In the genomic region with DNA sequence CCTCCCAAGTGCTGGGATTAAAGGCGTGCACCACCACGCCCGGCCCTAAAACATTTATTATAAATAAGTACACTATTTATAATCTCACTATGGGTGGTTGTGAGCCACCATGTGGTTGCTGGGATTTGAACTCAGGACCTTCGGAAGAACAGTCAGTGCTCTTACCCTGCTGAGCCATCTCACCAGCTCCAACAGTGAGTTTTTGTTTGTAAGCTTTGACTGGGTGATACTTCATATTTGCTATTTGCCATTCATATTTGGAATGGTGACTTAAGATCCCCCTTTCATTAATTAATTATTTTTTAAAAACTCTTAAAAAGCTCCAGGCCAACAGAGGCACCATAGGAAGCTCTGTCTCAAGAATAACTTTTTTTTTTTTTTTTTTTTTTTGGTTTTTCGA, we compare ENCODE assay signal across 35 mouse cellular contexts.
"Had no signal": no experiment of that assay in that cellular context is flagged by ENCODE, and none has a peak within 500 bp of the region (broad histone marks: within the 10 kb centered on the region; RNA-seq: fewer than 3 reads in every experiment).

No protein-coding gene starts in this region.

- H3K4me1 ChIP-seq: hindbrain, embryonic 12.5 days; hindbrain, embryonic 13.5 days; hindbrain, embryonic 15.5 days; kidney, embryonic 15.5 days had no signal

- DNase-seq: heart, postnatal 10 days; heart, postnatal 14 days; heart, postnatal 36 days; heart, postnatal 4 days; kidney, adult 11 months; kidney, adult 18-20 months; kidney, adult 2 months; kidney, adult 8-10 months; kidney, adult 9 months; kidney, postnatal 10 days; kidney, postnatal 14 days; kidney, postnatal 25 days; kidney, postnatal 36 days; kidney, postnatal 4 days; layer of hippocampus, adult 9-11 months; layer of hippocampus, postnatal 36 days had no signal

- H3K4me2 ChIP-seq: heart, embryonic 11.5 days; heart, embryonic 12.5 days; heart, embryonic 13.5 days; heart, embryonic 15.5 days; hindbrain, embryonic 12.5 days; hindbrain, embryonic 13.5 days; hindbrain, embryonic 14.5 days; hindbrain, embryonic 15.5 days; intestine, embryonic 15.5 days; kidney, embryonic 15.5 days had no signal

- ATAC-seq: hindbrain, embryonic 16.5 days; hindbrain, postnatal 0 days; inflammation-experienced regulatory T-cells, adult 6 months; intestine, embryonic 15.5 days; intestine, embryonic 16.5 days; intestine, postnatal 0 days had no signal

- H3K27me3 ChIP-seq: heart, embryonic 12.5 days; heart, embryonic 13.5 days; heart, embryonic 15.5 days; hindbrain, embryonic 12.5 days; hindbrain, embryonic 13.5 days; hindbrain, embryonic 15.5 days; intestine, embryonic 15.5 days; kidney, embryonic 15.5 days had no signal

- H3K9me3 ChIP-seq: heart, embryonic 10.5 days; heart, embryonic 12.5 days; heart, embryonic 13.5 days; heart, embryonic 15.5 days; hindbrain, embryonic 12.5 days; hindbrain, embryonic 13.5 days; hindbrain, embryonic 15.5 days; intestine, embryonic 15.5 days; kidney, embryonic 15.5 days had no signal

- H3K36me3 ChIP-seq: heart, embryonic 10.5 days; heart, embryonic 12.5 days; heart, embryonic 13.5 days; heart, embryonic 15.5 days; hindbrain, embryonic 12.5 days; hindbrain, embryonic 13.5 days; hindbrain, embryonic 15.5 days; intestine, embryonic 15.5 days; kidney, embryonic 15.5 days had no signal

- H3K9ac ChIP-seq: heart, embryonic 12.5 days; heart, embryonic 13.5 days; heart, embryonic 15.5 days; hindbrain, embryonic 12.5 days; hindbrain, embryonic 13.5 days; hindbrain, embryonic 14.5 days; hindbrain, embryonic 15.5 days; intestine, embryonic 15.5 days; kidney, embryonic 15.5 days had no signal

- H3K4me3 ChIP-seq: heart, embryonic 10.5 days; heart, embryonic 12.5 days; heart, embryonic 13.5 days; heart, embryonic 15.5 days; hindbrain, embryonic 12.5 days; hindbrain, embryonic 13.5 days; hindbrain, embryonic 15.5 days; intestine, embryonic 15.5 days; kidney, embryonic 15.5 days; layer of hippocampus, adult 2 months; left cerebral cortex, adult 2 months had no signal

- H3K27ac ChIP-seq: heart, embryonic 10.5 days; heart, embryonic 13.5 days; heart, embryonic 15.5 days; hindbrain, embryonic 12.5 days; hindbrain, embryonic 13.5 days; hindbrain, embryonic 14.5 days; hindbrain, embryonic 15.5 days; hindbrain, postnatal 0 days; intestine, embryonic 15.5 days; kidney, embryonic 15.5 days; kidney, postnatal 0 days; left cerebral cortex, adult 2 months had no signal
